Mouse (Mus musculus): ENCODE measurements around the gene Daam1.
"Not testable (repeated sequence)": the region's sequence is repeated elsewhere in the genome, so short reads cannot be mapped to it uniquely, and the experiment has no call there.

Gene Daam1

DNA sequence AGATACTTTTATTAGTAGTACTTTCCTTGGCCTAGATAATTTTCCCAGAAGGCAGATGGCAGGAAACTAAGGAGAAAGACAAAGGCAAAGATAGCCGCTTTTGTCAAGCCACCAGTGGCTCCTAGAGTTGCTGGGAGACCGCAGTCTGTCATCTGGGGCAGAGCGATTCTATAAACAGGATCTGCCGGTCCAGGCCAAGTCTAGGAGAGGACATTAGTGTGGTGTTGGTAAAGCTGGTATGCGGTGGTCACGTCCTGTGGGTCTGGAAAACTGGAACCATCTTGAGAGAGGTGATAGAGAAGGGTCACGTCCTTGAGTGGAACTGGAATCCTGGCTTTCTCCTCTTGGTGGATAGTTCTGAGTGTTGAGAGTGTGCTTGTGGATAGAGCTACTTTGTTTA, 3.2 kb downstream of the Daam1 start:
- no peak for DNase-seq (ENCODE audit: low spot score)

DNA sequence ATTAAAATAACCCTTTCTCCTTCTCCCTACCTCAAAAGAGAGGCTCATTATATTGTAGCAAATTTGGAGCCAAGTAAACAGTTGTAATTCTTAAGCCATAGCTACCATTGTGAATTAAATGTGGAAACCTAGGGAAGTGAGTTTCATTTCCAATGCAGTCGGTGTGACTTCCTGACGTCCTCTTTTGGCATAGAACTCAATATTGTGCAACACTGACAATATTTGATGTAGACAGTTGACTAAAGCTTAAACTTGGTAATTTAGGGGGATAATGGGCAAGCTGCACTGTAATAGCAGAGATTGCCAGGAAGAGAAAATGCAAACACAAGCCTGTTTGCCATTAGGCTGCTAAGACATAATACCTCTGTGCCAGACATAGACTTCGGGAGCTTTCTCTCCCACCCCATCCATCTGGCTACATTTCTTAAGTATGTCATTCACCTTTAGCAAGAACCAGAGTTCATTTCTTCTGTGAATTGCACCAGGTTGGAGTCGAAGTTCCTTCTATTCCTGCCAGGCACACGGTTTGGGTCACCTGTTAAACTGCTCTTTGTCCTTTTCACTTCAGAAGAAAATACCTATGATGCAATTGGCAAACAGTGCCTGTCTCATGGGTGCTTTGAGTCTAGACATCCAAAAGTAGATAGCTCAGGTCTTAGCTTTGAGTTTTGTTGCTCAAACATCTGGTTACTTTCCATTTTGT, 5.2 kb downstream of the Daam1 start:
- DNase-seq (ENCODE audit: low spot score): no peak

GRCm38 (mm10) chr12:71836776-71837175, 5.9 kb downstream of the Daam1 start:
- DNase-seq (ENCODE audit: low spot score): no peak

DNA sequence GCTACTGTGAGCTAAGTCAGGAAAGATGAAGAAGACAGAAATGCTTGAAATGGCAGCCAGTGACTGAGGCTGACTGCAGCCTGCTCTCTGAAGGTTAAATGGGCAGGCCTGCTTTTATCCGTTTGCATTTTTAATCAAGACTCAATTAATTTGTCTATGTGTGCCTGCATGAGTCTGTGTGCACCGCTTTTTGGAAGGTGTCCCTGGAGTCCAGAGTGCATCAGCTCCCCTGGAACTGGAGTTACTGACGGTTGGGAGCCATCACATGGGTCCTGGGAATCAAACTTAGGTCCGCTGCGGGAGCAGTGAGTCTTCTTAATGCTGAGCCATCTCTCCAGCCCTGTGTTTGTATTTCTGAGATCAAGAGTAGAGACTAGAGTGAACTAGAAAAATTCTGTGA, 6.7 kb downstream of the Daam1 start:
- no peak for DNase-seq (ENCODE audit: low spot score)

- DNase-seq (ENCODE audit: low spot score): no peak
Measured at GRCm38 (mm10) chr12:71838230-71838629, 7.4 kb downstream of the Daam1 start.

GRCm38 (mm10) chr12:71839653-71840052, 8.8 kb downstream of the Daam1 start:
- no peak for DNase-seq (ENCODE audit: low spot score)

DNA sequence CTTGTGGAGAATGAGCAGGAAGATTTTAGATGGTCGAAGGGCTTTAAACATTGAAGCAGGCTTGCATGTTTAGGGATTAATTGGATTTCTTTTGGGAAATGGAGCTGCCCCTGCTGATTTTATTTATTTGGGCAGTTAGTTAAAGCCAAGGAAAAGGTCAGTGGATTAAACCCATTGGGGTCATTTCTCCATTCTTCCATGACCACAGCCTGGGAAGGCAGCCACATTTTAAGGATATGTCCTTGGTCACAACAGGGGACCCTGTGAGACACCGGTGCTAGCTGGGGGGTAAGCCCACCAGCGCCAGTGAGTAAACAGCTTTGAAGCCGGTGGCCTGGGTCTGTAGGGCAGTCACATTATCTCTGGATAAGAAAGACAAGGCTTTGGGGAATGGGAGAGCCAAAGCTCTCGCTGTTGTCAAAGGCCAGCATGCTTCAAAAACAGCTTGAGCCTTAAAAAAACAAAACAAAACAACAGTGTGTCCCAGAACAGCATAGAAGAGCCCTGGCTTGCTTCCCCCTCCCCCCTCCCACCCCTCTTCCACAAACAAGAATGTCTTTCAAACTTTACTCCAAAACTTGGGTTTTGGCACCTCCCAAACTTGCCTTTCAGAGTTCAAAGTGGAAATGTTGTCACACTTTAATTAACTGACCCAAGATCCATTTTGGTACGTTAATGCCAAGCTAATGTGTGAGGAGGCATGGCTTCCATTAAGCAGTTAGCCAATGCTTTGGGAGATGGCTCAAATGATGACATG, 9.7 kb downstream of the Daam1 start:
- DNase-seq (ENCODE audit: low spot score): no peak

GRCm38 (mm10) chr12:71842006-71842405, 11.1 kb downstream of the Daam1 start:
- no peak for DNase-seq (ENCODE audit: low spot score)

DNA sequence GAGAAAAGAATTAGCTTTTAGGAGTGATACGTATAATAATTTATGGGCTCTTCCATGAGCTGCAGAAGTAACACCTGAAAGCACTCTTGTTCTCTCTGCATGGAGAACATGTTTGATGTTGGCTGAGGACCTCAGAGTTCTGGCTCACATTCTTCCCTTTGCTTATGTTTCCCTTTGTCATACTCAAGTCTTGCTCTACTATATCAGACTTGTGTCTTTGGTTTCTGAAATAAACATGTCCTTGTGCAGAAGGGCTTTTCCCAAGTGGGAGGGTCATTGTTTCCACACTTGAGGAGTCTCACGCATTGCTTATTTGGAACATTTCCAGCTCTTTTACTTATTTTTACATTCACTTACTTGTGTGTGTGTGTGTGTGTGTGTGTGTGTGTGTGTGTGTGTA, 11.7 kb downstream of the Daam1 start:
- DNase-seq (ENCODE audit: low spot score): no peak

GRCm38 (mm10) chr12:71845486-71845885, 14.6 kb downstream of the Daam1 start:
- no peak for DNase-seq (ENCODE audit: low spot score)

- DNase-seq (ENCODE audit: low spot score): not testable (repeated sequence)
Measured at GRCm38 (mm10) chr12:71846416-71846815, 15.5 kb downstream of the Daam1 start.

DNA sequence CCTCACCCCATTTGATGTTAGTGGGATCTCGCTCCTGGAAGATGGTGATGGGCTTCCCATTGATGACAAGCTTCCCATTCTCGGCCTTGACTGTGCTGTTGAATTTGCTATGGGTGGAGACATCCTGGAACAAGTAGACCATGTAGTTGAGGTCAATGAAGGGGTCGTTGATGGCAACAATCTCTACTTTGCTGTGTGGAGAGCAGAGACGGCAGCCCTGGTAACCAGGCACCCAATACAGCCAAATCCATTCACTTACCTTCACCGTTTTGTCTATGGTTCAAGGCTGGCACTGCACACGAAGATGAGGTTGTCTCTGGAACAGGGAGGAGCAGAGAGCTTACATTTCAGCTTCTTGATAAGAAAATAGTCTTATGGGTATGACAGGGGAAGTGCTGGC, 16.1 kb downstream of the Daam1 start:
- not testable (repeated sequence) for DNase-seq (ENCODE audit: low spot score)

DNA sequence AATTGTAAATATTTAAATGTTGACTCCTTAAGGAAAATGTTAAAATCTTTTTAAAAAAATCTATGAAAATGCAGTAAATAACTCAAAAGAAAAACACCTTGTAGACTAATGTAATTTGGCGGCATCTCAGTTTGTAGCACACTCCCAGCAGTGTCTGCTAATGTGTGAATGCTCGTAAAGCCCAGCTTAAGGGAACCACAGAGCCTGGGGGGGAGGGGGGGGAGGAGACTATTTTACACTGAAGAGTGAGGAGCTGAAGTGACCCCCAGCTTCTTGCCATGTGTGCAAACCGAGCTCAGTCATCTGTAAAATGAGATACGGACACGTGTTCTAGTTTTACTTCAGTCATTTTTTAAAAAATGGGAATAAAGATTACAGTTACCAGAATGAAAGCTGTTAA, 16.7 kb downstream of the Daam1 start:
- DNase-seq (ENCODE audit: low spot score): no peak

- DNase-seq (ENCODE audit: low spot score): no peak
Measured at GRCm38 (mm10) chr12:71848037-71848776, 17.3 kb downstream of the Daam1 start.

DNA sequence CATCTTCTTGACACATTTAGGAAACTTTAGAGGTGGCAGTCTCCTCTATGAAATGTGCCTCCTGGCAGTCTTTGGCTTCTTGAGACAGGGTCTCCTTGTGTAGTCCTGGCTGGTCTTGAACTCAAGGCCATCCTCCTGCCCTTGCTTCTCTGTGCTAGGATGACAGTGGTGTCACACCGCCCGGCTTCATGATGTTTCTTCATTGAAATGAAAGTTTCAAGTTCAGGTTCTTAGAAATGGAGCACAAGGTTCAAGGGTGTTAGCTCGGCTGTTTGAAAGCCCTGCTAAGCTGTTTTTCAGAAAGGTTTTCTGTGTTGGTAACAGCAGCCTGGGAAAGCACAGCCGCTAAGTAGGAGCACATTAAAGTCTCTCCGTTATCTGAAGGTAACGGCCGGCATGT, 18.2 kb downstream of the Daam1 start:
- DNase-seq (ENCODE audit: low spot score): no peak

DNA sequence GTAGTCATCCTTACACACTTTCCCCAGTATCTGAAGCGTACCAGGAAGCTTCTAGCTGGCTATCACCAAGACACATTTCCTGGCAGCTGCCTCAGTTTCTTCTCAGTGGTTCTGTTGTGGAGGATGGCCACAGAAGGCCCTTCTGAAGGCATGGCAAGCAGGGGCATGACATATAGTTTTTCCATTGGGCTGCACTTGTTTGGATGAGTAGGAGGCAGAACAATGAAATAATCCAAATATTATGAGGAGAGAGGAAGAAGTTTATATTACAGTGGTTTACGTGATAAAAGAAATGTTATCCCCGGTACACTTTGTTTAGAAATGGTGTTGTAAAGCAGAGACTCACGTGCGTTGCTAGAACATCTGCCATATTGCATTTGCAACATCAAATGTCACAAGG, 19.3 kb downstream of the Daam1 start:
- DNase-seq (ENCODE audit: low spot score): no peak

DNA sequence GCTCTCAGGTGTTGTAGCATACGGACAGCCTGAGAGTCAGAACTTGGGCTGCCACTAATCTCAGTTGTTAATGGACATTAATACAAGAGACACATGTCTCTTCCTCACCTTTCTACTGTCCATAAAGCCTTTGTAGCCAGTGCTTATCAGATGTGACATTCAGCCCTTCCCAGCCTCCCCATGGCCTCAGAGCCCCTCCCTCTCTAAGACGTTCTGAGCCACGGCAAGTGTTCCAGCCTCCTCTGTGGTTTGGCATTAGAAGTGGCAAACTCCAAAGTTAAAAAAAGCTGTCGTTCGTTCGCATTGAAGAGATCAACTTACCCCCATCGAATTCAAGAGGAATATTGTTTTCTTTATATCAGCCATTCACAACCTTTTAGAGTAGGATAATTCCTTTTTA, 21.8 kb downstream of the Daam1 start:
- no peak for DNase-seq (ENCODE audit: low spot score)

- DNase-seq (ENCODE audit: low spot score): no peak
Measured at GRCm38 (mm10) chr12:71853694-71854093, 22.8 kb downstream of the Daam1 start.

DNA sequence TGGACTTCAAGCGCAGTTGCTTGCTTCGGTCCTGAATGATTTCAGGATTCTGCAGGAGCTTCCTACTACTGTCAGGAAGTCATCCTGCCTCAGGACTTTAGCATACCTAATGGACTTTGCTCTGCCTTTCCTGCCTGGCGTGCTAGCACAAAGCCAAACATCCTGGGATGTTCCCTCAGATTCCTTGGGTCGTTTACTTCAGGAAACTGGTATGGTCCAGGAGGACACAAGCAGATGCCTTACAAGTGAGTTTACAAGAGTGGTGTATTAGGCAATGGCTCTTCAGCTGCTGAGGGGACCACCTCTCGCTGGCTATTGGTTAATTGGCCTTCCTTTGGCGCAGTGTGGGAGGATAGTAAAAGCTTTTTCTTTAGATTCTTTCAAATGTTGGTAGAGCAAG, 23.3 kb downstream of the Daam1 start:
- DNase-seq (ENCODE audit: low spot score): no peak

DNA sequence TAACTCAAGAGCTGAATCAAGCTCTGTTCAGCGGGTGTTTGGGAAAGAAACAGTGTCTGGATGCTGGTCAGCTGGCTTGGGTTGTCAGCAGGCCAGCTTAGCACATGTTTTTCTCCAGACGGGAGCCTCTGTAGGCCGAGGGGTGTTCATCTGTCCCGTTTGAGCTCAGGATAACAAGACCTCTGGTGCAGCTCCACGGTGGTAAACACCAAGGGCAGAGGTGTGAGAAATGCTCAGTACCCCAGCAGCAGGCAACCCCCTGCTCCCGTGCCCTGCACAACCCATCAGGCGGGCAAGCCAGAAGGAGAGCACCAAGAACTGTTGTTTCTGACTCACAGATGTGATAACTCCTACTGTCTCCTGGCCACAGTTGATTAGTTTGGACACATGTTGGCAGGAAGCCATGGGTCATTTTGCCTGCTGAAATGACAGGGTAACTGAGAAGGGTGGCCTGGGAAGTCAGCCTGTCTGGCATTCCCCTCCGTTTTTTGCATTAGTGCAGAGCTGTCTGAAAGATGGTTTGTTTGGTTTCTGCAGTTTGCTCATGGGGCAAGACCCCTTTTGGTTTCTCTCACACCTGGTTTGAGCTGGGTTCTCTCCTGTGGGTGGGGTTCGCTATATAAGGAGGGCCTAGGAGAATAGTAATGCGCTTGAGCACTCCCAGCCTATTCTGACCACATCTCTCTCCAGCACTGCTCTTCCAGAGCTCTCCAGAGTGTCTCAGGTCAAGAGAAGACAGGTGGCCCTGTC, 25.0 kb downstream of the Daam1 start:
- peak; percentile 55 for DNase-seq (ENCODE audit: low spot score)

DNA sequence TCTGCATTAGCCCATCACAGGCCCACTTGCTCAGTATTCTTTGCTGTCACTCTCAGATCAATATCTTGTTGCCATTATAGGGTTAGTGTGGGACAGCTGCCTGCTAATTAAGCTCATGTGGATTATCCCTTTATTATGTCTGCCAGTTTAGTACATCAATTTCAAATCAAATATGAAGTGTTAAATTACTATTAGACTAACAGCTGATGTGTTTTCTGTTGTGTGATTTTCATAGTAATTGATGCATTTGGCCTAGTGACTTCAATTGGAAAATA, 25.5 kb downstream of the Daam1 start:
- DNase-seq (ENCODE audit: low spot score): peak; percentile 30

- DNase-seq (ENCODE audit: low spot score): no peak
Measured at GRCm38 (mm10) chr12:71859096-71859495, 28.2 kb downstream of the Daam1 start.
